Mouse (Mus musculus) left cerebral cortex, adult 9 months (tissue): ENCODE data around the gene Olfr1002.
"Not testable (repeated sequence)": the region's sequence is repeated elsewhere in the genome, so short reads cannot be mapped to it uniquely, and the experiment has no call there.

Experiments used
- DNase-seq, 2 experiments: peaks; one replicate each; pipeline ENCODE4 v3.0.0; 2022; ENCODE audit warnings: low spot score in 2 of 2

Olfr1002 gene

GRCm38 (mm10) chr2:85650604-85651003 lies at the start of gene Olfr1002:
Olfr1002 (minus strand) TSS chr2:85650704.
- DNase-seq = no peak

GRCm38 (mm10) chr2:85689131-85689530 lies 38.6 kb upstream of the Olfr1002 start, which contains the start of gene Olfr1008:
Olfr1008 (plus strand) TSS chr2:85689431.
- no peak for DNase-seq

GRCm38 (mm10) chr2:85678667-85679066 lies 28.2 kb upstream of the Olfr1002 start, which contains the start of gene Olfr1006:
Olfr1006 (minus strand) TSS chr2:85678767.
- no peak for DNase-seq

GRCm38 (mm10) chr2:85664355-85664754 lies 13.9 kb upstream of the Olfr1002 start, which contains the start of gene Olfr154:
Olfr154 (minus strand) TSS chr2:85664455.
- not testable (repeated sequence) for DNase-seq

GRCm38 (mm10) chr2:85611803-85612202 lies 38.7 kb downstream of the Olfr1002 start, which contains the start of gene Olfr1000:
Olfr1000 (minus strand) TSS chr2:85611903.
- no peak for DNase-seq
